Mouse (Mus musculus): ENCODE results near the gene Taar6. TPM values are rescaled to one million over a fixed set of nuclear protein-coding genes. Genes with fewer than 3 reads are reported as not detected.

Taar6 gene
- polyA plus RNA-seq (2012; rRNA removed): not detected in 2 replicates

DNA sequence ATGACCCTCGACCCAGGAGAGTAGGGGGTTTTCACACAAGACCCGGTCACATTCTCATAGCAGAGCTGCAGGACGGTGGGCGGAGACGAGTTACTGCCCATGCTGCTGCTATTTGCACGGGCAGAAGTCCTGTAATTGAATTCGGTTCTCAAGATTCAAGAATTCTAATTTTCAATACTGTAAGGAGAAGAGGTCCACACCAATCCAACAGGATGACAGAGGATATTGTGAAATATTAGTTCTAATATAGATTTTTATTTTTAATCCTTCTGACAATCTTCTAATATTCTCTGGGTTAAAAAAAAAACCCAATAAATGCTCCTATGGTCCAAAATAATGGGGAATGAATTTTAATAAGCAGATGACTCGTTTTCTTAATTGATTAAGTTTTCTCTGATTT, at the start of gene Taar6:
Gene Taar6, minus strand, starts transcription at position 101 of the 400 bp plus-strand sequence.
- 66% methylated on average over 8 of the region's 8 CpGs for WGBS
- no peak for DNase-seq (ENCODE audit: low read depth, low spot score)

DNA sequence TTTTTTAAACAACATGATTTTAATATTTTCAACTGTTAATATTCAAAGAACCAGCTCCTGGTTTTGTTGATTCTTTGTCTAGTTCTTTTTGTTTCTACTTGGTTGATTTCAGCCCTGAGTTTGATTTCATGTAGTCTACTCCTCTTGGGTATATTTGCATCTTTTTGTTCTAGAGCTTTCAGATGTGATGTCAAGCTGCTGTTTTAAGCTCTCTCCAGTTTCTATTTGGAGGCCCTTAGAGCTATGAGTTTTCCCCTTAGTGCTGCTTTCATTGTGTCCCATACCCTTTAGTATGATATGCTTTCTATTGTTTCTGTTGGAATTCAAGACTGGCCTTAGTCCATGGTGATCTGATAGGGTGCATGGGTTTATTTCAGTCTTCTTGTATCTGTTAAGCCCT, 45.9 kb upstream of the Taar6 start:
- no peak for DNase-seq (ENCODE audit: low read depth, low spot score)

DNA sequence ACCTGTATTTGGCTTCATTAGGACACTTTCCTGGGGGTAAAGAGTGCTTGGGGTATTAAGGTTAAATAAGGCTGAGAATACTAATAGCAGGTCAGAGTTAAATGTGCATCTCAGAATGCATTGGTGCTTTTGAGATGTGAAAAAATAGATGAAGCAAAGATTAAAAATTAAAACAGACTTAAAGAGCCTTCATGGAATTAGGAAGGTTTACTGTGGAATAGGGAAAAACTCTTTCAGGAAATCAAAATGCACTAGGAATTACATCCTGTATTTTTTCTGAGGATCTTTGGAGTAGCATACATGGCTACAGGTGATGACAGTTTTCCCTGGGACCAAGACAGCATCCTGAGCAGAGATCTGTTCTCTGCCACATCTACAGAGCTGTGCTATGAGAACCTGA, 41.5 kb upstream of the Taar6 start, which contains the start of gene Taar7d:
Gene Taar7d, plus strand, starts transcription at position 301 of the 400 bp plus-strand sequence.
- DNase-seq (ENCODE audit: low read depth, low spot score): no peak

DNA sequence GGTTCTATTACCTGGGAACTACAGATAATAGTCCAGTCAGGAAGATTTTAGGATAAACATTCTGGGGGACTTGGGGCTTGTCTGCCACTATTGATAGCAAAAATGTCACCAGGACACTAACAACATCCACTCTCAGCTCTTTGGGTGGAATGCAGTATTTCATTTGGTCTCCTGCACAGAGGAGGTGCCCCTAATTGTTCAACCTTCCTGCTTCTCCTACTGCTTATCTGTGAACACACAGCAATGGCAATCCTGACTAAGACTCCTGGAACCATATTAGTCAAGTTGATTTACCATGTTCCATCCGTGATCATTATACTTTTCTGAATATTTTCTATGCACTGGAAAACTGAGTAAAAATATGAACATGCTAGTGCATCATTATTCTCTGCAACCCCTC, 22.7 kb upstream of the Taar6 start:
- DNase-seq (ENCODE audit: low read depth, low spot score): no peak
- WGBS: 86% methylated on average over 1 of the region's 1 CpGs

DNA sequence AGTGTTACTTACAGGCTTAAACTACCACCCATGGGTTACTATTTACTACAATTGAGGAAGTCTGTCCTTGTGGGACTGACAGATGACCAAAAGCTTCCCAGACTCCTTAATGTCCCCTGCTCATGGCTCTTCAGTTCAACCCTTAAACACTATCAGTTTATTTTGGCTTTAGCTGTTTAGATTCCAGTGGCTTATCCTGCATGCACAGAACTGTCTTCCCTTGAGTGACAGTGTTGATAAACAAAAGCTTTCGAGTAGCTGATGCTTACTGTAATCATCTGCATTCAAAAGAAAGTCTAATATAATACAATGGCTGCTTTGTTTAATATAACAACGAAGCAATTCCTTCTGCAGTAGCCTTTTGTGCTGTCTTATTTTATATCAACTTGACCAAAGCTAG, 21.6 kb upstream of the Taar6 start:
- WGBS: 53% methylated on average over 2 of the region's 2 CpGs
- DNase-seq (ENCODE audit: low read depth, low spot score): no peak

DNA sequence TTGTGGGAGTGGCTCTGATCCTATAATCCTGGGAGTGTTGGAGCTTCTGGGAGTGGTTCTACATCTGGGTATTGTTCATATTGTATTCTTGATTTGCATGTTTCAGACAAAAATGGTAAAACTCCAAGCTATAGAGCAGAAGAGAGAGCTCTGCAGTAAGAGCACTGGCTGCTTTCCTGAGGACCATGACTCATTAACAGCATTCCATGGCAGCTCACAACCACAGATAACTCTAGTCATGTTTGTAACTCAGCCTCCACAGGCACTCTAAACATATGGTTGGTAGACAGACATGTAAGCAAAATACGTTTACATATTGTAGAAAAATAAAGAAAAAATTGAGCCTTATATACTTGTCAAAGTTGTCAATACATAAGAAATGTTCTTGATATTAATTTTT, 21.0 kb upstream of the Taar6 start:
- 60% methylated on average over 1 of the region's 1 CpGs for WGBS
- DNase-seq (ENCODE audit: low read depth, low spot score): no peak

DNA sequence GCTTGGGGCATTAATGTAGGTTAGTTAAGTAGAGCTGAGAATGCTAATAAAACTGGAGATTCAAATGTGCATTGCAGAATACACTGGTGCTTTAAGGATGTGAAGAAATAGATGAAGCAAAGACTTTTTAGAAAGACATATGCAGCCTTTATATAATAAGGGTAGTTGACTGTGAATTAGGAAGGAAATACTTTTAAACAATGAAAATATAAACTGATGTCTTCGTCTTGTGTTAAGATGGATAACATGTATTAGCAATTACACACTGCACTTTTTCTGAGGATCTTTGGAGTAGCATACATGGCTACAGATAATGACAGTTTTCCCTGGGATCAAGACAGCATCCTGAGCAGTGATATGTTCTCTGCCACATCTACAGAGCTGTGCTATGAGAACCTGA, 14.2 kb upstream of the Taar6 start, which contains the start of gene Taar7b:
Gene Taar7b, plus strand, starts transcription at position 301 of the 400 bp plus-strand sequence.
- no peak for DNase-seq (ENCODE audit: low read depth, low spot score)
- WGBS: 61% methylated on average over 1 of the region's 1 CpGs

DNA sequence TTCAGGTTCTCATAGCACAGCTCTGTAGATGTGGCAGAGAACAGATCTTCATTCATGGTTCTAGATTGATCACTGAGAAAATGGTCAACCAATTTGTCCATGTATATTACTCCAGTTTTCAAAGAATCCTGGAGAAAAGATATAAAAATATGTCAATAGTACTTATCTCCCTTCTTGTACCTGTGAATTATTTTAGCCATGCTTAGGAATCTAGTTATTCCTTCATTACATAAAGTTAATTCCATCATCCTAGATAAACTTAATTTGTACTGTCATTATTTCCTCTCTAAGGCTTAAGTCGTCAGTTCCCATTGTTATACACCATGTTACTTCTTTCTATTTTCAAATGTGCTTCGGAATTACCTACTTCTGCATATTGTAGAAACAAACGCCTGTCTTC, 7.9 kb upstream of the Taar6 start, which contains the start of gene Taar7a:
Gene Taar7a, minus strand, starts transcription at position 101 of the 400 bp plus-strand sequence.
- WGBS: 67% methylated on average over 3 of the region's 3 CpGs
- DNase-seq (ENCODE audit: low read depth, low spot score): no peak

DNA sequence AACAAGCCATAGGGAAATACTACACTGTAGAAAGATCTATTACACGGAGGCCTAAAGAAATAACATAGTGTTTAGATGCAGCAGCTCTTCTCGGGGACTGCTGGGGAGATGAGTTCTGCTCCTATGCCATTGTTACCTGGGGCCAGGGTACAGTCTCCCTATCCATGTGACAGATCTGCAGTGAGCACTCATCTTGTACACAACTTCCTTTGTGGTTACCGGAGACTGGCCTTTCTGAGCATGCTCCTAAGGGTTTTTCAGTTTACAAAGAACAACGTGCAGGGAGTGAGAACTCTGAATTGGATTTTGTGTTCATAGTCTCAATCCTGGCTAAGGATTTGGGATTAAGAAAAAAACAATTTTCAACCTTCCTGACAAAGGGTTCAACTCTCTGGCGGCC, 973 bp upstream of the Taar6 start:
- no peak for DNase-seq (ENCODE audit: low read depth, low spot score)

DNA sequence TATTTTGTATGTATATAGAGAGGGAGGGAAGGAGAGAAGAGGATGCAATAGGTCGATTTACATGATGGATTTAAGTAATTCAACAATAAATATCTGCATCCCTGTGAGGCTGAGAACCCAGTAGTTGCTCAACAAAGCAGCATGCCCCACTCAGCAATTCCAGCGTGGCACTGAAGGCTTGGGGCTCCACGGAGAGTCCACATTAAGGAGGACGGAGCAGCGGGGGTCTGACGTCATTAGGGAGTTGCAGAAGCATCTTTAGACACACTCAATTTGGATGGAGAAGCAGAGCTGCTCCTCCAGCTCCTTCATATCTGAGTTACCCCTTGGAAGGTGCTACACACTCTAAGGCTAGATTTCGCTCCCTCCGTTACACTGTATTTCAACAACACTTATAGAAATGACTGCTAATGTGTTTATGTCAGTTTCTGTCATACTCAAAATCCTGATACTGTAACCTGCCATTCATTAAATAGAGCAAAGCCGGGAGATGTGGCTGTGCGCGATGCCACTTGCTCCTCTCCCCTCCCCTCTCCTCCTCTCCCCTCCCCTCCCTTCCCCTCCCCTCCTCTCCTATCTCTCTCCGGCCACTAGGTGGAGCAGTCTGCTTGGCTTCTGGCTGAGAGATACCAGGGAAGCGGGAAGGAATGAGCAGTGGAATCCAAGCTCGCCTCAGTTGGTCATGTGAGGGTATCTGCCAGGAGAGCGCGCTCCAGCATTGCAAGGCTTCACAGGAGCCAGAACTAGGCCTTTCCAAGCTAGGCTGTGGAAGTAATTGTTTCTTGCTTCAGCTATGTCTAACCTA, 6.3 kb downstream of the Taar6 start:
- peak; percentile 54 for DNase-seq (ENCODE audit: low read depth, low spot score)
- 42% methylated on average over 16 of the region's 16 CpGs for WGBS

More for the DNA sequence above, 973 bp upstream of the Taar6 start:
- WGBS: 67% methylated on average over 5 of the region's 5 CpGs

DNA sequence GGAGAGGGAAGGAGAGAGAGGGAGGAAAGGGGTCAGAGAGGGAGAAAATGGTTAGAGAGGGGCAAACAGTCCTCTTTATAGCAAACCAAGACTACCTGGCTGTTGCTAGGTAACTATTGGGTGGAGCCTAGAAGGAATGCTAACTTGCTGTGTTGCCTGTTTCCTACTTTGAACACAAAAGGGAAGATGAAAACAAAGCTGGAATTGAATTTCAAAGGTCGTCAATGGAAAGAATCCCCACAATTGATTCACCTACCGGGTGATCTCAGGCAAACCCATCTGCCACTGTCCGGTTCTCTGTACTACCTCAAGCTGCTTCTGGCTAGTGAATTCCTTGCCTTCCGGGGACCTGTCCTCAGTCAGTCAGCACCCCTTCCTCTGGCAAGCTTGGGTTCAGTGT, 7.5 kb downstream of the Taar6 start:
- 42% methylated on average over 4 of the region's 4 CpGs for WGBS
- DNase-seq (ENCODE audit: low read depth, low spot score): no peak

DNA sequence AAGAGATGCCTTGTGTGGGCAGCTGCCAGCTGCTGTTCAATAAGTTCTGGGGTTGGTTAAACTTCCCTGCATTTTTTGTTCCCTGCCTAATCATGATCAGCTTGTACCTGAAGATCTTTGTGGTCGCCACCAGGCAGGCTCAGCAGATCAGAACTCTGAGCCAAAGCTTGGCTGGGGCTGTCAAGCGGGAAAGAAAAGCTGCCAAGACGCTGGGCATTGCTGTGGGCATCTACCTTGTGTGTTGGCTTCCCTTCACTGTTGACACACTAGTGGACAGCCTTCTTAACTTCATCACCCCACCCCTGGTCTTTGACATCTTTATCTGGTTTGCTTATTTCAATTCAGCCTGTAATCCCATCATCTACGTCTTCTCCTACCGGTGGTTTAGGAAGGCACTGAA, 14.2 kb downstream of the Taar6 start:
- 90% methylated on average over 5 of the region's 5 CpGs for WGBS
- DNase-seq (ENCODE audit: low read depth, low spot score): no peak

DNA sequence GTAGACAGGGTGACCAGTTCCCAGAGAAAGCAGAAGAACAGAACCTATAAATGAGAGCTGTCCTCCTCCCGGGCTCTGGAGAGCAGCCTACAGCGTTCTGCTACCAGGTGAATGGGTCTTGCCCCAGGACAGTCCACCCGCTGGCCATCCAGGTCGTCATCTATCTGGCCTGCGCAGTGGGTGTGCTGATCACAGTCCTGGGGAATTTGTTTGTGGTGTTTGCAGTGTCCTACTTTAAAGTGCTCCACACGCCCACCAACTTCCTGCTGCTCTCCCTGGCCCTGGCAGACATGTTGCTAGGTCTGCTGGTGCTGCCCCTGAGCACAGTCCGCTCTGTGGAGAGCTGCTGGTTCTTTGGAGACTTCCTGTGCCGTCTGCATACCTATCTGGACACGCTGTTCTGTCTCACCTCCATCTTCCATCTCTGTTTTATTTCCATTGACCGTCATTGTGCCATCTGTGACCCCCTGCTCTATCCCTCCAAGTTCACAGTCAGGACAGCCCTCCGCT, 14.7 kb downstream of the Taar6 start, which contains the start of gene Taar5:
Gene Taar5, plus strand, starts transcription at position 51 of the 510 bp plus-strand sequence.
- no peak for DNase-seq (ENCODE audit: low read depth, low spot score)
- 86% methylated on average over 11 of the region's 11 CpGs for WGBS

DNA sequence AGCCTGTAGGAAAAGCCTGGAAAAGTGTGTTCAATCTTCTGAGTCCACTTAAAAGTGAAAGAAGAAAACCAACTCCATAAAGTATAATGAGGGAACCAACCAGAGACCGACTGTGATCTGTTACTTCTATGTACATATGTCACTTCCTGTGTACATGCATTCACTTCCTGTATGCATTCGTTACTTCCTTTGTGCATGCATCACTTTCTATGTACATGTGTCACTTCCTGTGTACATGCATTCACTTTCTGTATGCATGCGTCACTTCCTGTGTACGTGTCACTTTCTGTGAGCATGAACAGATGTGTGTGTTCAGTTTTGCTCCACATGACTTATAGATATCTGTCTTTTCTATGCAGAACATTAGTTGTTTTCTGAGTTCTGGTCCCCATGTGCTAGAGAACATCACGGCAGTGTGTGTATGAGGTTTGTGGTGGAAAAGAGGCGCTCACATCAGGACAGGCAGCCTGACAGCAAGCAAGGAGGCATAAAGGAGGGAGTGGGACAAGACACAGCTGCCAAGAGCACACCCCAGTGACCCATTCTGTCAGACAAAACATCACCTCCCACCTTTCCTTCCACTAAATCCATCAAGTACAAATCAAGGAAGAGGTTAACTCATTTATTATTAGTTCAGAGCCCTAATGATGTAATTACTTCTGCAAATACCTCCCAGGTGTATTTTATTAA, 20.4 kb downstream of the Taar6 start:
- 86% methylated on average over 6 of the region's 6 CpGs for WGBS
- no peak for DNase-seq (ENCODE audit: low read depth, low spot score)

DNA sequence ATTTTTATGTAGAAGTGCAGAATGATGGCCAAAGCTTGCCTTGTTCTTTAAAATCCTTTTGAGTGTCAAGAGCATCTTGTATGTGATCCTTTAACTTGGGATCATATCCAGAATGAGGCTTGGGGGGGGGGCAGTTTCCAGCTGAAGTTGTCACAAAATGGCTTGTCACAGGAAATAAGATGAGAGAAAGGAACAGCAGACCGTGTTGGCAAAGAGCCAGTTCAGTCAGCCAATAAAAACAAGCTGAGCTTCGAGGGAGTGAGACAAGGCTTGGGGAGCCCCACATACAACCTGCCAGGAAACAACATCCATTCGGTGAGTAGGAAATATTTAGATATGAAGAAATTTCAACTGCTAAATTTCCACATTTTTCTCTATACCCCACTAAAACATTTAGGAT, 22.0 kb downstream of the Taar6 start:
- no peak for DNase-seq (ENCODE audit: low read depth, low spot score)
- WGBS: 31% methylated on average over 3 of the region's 3 CpGs

DNA sequence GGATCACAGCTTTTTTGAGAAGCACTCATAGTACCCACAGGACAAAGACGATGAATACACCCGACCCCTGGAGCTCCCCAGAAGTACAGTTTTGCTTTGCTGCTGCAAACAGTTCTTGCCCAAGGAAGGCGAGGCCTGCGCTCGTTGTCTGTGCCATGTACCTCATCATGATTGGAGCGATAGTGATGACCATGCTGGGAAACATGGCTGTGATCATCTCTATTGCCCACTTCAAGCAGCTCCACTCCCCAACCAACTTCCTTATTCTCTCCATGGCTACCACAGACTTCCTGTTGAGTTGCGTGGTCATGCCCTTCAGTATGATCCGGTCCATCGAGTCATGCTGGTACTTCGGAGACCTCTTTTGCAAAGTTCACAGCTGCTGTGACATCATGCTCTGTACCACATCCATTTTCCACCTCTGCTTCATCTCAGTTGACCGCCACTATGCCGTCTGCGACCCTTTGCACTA, 25.0 kb downstream of the Taar6 start, which contains the start of gene Taar4:
Gene Taar4, plus strand, starts transcription at position 51 of the 472 bp plus-strand sequence.
- no peak for DNase-seq (ENCODE audit: low read depth, low spot score)
- WGBS: 88% methylated on average over 13 of the region's 13 CpGs

DNA sequence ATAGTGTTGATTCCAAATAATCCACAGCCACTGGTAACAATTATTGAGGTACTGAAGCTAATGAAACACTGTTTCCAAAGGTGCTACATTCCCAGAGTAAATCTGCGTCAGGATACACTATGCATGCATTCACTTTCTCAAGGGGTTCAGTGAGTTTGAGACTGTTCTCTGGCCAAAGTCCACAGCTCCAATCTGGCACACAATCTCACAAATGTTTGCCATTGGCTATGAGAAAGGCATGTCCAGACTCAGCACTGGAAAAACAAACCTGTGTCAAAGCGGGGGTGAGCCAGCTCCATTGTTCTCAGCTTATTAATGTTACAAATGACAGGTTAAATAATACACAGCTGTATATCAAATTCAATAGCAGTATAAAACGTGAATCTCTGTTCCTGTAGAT, 26.4 kb downstream of the Taar6 start:
- WGBS: 22% methylated on average over 3 of the region's 3 CpGs
- DNase-seq (ENCODE audit: low read depth, low spot score): no peak

DNA sequence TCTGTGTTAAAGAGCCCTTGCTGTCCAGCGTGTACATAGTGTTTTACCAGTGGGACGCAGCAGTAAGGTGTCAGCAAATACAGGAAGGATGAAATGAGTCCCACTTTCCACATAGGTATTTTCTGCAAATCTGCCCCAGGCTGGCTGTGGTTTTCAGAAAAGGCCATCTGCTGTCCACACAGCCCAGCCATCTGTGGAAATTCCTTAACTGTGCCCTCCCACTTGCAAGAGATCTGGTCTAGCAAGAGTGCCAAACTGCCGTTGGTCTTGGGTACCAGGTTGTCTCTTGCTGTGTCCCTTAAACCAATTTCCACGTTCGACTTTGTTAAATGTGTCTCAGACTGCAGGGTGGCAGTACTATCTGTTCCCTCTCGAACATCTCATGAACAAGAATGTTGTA, 33.7 kb downstream of the Taar6 start:
- DNase-seq (ENCODE audit: low read depth, low spot score): no peak
- WGBS: 71% methylated on average over 6 of the region's 6 CpGs

DNA sequence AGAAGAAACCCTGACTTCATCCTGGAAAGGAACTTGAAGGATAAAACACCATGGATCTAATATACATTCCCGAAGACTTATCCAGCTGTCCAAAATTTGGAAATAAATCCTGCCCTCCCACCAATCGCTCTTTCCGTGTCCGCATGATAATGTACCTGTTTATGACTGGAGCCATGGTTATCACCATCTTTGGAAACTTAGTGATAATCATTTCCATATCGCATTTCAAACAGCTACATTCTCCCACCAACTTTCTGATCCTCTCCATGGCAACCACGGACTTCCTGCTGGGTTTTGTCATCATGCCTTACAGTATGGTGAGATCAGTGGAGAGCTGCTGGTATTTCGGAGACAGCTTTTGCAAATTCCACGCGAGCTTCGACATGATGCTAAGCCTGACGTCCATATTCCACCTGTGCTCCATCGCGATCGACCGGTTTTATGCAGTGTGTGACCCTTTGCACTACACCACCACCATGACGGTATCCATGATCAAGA, 35.9 kb downstream of the Taar6 start, which contains the start of gene Taar3:
Gene Taar3, plus strand, starts transcription at position 51 of the 498 bp plus-strand sequence.
- no peak for DNase-seq (ENCODE audit: low read depth, low spot score)
- 92% methylated on average over 16 of the region's 16 CpGs for WGBS

DNA sequence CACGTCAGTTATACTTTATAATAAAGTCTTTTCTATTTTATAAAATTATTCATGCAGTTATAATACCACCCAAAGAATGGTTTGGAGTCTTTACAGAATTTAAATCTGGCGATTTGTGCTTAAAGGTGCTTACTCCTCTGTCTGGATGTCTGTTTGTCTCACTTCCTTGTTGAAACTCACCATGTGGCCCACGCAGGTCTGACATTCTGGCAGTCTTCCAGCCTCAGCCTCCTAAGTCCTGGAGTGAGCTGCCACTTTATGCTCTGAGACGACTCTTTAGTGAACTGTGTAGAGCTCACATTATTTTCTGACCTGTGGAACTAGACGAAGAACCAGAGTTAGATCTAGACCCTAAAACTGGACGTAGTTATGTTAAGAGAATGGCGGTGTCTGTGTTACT, 37.4 kb downstream of the Taar6 start:
- DNase-seq (ENCODE audit: low read depth, low spot score): no peak
- WGBS: 39% methylated on average over 7 of the region's 7 CpGs

Data from large intestine, adult 2 months (tissue).